Mouse (Mus musculus): ENCODE measurements around the gene Trak1.

Gene Trak1

DNA sequence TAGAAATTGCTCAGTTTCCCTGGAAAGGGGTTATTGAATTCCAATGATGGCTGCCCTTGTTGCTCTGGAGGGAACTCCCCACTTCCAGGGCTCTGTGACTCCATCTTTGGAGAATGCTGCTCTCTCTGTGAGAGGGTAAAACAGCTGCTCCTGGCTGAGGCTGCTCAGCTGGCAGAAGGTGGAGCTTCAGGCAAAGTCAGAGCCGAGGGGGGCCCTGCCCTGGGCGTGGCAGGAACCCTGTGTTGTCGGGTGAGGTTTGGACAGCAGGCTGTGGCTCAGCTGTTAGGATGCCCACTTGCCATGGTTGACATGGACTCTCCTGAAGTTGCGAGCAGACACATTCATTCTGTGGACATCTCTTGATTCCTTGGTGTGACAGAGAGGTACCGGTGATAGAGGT lies 49.3 kb downstream of the Trak1 start:
- no peak for DNase-seq (ENCODE audit: low read depth, low spot score)

DNA sequence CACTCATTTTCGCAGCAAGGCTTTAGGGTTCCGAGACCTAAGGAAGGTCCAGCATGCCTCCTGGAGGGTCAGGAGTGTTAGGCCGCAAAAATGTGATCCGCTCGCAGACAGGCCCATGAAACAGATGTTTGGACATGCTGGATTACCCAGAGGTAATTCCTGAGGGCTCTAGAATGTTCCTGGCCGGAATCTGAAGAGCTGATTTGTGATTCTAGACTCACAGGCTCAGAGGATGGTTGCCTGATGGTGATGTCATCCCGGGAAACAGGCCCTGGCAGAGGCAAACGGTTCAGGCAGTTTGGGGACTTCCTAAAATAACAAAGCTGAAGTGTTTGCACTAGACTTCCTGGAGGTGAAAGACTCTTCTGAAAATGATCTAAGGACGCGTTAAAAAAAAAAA lies 50.7 kb downstream of the Trak1 start:
- no peak for DNase-seq (ENCODE audit: low read depth, low spot score)

DNA sequence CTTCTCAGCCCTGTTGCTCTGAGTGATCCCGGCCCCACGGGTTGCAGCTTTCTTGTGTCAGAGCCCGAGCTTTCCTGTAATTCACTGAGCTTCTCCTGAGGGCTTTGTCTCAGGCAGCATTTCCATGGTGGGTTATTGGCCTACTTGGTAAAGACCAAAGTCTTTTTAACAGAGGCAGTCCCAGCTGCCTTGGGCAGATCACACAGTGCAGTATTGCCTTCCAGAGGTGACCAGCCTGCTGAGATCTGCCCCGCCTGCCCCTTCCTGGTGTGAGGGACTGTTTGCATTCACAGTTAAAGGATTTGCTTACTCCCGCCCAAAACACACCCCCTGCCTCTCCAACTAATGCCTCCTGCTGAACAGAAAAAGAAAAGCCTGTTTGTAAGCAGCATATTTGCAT lies 51.2 kb downstream of the Trak1 start:
- DNase-seq (ENCODE audit: low read depth, low spot score): no peak

DNA sequence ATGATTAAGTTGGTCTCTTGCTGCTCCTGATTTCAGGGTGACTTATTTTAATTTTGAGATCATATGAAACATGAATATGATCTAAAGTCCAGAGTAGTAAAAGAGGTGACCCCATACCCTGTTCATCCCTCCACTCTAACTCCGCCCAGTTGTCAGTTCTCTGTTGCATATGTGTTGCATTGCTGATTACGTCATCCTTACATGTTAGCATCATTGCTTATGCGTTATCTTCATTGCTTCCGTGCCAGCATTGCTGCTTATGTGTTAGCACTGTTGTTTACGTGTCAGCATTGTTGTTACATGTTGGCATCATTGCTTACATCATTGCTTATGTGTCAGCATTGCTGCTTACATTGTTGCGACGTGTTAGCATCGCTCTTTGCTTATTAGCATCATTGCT lies 51.8 kb downstream of the Trak1 start:
- no peak for DNase-seq (ENCODE audit: low read depth, low spot score)

DNA sequence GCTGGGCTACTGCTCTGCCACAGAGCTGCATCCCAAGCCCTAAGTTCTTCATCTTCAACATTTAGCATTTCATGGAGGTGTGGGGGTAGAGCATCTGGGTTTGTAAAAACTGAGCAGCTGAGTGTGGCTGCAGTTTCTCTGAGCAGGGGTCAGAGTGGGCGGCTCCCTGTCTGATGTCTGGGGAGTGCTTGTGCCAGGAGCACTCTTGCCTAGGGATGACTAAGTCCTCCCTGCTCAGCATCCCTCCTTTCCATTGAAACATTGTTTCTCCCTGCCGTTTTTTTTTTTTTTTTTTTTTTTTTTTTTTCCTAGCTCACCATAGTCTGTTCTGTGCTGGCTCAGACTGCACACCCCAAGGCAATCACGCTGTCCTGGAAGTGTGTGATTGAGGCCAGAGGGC lies 53.3 kb downstream of the Trak1 start:
- DNase-seq (ENCODE audit: low read depth, low spot score): no peak

DNA sequence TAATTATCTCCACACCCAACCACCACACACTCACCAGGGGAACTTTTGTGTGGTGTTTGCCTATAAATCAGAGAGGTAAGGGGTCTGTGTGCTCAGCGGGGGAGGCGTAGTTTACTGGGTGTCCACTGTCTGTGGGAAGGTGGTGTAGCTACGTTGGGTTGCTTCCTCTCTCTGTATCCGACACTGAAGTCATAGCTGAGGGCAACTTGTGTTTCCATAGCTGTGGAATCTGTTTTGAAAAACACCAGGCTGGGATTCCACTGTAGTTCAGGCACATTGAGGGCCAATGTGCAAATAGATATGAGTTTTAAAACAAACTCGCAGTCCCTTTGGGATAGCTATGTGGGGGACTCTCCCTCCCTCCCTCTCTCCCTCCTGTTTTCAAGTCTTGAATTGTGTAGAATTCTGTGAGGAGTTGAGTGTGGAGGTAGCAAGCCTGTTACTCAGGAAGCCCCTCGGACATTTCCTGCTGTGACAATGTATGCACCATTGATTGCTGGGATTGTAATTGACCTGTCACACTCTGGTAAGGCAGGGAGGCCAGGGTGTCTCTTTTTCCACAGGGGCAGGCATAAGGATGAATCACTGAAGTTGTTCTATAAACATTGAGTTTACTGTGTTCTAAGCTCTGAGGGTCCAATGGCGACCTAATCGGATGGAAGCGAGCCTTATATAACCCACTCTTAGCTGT lies 54.2 kb downstream of the Trak1 start:
- DNase-seq (ENCODE audit: low read depth, low spot score): no peak

DNA sequence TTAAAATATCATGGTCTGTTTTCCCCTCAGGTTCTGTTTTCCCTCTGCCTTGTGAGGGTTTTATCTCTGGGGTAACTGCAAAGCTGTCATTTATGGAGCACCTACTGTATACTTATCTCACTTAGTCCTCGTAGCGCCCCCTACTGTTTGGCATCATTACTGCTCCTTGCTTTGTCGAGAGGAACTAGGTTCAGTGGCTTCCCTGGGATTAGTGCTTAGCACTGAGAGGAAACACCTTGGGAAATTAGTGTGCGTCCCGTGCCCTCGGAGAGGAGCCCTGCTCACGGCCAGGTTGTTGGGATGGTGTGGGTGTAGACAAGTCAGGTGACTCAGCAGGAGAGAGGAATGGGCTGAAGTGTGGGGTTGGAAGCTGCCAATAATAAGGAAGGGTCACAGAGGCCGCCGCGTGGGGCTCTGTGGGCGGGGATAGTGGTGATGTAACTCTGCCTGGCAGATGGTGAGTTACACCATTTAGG lies 54.9 kb downstream of the Trak1 start:
- peak; percentile 52 for DNase-seq (ENCODE audit: low read depth, low spot score)

DNA sequence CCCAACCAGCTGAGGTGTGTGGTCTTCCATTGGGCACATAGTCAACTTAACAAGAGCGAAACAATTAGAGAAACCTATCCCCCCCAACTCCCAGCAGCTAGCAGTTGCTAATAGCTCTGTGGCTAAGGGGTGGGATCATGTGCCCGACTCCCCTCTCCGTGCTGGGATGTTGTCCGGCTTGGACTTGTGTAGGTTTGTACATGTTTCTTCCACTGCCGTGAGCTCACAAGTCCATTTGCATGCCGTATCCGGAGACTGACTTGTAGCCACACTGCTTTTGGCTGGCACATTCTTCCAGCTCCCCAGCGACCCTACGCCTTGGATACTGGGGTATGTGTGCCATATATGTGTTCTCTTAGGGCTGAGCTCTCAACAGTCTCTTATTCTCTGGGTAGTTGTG lies 55.4 kb downstream of the Trak1 start:
- no peak for DNase-seq (ENCODE audit: low read depth, low spot score)

DNA sequence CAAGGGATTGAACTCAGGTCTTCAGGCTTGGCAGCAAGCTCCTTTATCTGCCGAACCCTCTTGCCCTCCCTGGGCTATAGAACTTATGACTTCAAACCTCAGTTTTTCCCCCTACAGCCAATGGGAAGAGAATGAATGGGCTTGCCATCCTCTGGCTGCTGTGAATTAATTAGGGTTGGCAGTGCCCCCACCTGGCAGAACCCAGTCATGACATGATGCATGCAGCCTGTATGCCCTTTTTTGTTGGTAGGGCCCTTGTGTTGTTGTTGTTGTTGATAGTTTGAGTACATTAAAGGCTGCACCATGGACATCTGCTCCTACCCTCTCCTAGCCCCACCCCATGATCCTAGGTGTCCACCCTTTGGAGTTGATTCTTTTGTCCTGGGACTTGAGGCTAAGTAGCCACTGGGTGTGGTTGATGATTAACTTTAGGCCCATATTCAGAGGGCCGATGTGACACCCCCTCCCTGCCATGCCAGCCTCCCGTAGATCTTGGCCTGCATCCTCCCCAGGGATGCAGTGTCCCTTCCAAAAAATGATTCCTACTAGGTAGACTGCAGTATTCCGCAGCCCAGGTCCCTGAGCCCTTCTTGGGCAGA lies 57.6 kb downstream of the Trak1 start:
- peak; percentile 61 for DNase-seq (ENCODE audit: low read depth, low spot score)

DNA sequence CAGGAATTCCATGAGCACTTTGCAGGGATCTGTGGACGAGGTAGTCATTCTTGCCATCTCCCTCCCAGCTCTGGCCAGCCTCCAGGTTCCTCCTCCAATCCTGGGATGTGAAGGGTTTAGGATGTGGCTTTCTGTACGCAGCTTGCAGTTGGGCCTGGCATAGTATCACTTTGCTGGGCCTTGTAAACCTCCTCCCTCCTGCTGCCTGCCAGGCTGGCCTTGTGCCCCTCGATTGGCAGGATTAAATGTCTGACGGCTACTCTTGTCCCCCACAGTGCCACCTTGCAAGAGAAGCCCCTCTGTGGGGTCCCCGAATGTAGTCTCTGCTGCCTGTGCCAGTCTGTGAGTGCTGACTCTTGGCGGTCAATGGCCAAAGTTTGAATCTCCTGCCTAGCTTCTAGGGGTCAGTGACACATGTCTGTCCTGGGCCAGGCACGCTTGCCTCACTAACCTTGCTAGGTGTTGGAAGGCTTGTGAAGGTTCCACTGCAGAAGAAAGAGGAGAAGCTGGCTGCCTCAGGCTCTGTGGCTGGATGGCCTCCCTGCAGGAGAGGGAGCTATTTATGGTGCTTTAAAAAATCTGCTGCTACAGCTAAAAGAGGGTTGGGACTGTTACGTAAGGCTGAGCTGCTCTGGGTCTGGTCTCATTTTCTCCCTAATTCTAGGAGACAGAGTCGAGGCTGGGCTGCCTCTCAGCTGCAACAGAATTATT lies 58.3 kb downstream of the Trak1 start:
- DNase-seq (ENCODE audit: low read depth, low spot score): no peak

DNA sequence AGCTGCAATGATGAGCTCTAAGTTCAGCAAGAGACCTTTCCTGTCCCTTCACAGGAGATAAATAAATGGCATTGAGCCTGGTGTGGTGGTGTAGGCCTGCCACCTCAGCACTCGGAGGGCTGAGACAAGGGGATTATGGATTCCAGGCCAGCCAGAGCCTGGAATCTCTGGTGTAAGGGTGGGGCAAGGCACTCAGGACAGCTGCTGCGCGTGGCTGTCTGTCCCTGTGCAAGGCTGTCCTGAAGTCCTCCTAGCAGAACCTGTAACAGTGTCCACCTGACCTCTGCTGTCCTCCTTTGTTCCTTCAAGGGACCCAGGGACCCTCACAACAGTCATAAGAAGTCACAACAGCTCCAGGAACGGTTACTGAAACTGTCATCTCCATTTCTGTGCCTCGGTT lies 59.8 kb downstream of the Trak1 start:
- no peak for DNase-seq (ENCODE audit: low read depth, low spot score)

DNA sequence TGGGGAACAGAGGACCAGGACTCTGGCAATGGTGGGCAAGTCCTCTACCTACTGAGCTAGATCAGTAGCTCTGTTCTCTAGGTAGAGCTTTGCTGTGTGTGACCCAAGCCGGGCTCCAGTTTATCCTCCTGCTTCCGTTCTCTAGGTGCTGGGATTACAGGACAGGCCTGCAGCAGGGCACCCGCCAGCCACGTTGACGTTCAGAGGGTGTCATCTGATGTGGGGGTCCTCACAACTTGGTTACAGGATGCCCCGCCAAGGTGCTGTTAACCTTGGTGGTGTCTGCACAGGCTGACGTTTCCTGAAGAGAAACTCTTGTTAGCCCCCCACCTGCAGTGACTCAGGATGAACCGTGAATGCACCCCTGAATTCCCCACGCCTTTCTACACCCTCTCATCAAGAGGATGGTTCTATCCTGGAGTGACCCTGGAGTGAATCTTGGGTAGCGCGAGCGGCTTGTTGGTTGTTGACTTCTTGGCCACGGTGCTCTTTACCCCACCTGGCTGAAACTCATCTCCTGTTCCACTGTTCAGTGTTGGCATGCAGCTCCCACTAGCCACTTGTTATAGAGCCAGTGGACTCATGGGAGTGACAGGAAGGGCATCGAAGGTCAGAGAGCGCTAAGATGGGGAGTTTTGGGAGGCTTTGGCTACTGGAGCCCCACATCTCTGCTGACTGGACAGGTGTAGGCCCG lies 60.4 kb downstream of the Trak1 start:
- DNase-seq (ENCODE audit: low read depth, low spot score): no peak

DNA sequence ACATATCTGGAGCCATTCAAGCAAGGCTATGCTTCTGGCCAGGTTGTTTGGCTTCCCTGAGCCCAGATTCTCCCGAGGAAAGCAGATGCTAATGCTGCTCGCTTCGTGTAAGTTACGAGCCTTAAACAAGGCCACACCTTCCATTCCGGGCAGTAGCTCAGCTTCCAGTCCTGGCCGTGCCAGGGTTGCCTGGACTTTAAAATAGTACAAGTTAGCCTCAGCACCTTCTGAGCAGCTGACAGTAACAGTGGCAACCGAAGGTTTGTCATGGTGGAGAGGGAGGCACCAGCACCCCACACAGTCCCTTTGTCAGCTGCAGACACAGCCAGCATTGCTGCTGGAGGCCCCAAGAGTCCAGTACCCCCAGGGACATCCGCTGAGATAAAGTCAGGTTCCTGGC lies 61.1 kb downstream of the Trak1 start:
- DNase-seq (ENCODE audit: low read depth, low spot score): no peak

DNA sequence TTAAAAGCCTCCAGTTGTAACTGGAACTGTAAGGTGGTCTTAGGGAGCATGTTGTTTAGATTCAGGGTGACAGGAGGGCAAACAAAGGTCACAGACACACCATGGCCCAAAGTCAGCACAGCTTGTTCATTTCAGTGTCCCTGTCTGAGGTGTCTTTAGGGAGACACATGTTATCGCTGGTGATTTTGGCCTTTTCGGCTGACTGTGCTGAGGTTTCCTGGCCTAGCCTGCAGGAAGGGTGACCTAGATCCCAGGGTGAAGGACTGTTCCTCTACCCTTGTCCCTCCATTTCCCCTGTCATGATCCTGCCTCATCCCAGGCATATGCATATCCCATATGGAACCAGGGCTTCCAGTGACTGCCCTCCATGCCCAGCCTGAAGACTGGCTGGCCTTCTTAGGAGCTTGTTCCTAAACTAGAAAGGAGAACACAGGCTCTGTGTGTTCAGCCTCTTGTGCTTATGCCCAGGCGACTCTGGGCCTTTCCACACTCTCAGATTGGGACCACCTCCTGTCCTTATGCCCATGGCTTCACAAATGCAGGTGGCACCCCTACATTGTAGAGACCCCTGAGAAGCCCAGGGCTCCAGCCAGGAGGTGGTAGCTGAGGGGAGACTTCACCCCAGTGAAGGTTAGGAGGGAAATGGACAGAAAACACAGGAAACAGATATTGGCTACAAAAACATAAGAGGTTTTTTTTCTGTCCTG lies 62.1 kb downstream of the Trak1 start:
- DNase-seq (ENCODE audit: low read depth, low spot score): no peak

DNA sequence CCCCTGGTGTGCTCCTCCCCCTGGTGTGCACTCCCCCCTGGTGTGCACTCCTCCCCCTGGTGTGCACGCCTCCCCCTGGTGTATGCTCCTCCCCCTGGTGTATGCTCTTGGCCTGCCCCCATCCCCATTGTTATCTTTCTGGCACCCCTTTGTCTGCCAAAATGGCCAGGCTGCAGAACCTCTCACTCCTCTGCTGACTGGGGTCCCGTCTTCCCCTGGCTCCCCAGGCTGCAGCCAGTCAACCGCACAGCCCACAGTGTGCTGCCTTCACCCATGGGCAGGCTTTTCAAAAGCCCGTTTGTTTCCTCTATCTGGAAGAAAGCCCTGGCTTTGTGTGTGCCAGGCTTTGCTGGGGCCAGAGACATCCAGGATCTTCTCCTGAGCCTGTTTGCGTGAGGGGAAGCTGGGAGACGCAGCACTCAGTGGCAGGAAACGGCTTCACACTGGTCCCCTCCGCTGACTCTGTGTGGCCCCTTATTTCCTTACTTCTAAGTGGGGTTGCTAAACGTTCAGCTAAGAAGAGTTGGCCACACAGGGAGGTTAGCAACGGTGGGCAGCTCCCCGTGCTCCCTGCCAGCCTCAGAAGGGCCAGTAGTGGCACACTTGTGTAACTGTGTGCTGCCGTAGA lies 63.1 kb downstream of the Trak1 start:
- peak; percentile 62 for DNase-seq (ENCODE audit: low read depth, low spot score)

DNA sequence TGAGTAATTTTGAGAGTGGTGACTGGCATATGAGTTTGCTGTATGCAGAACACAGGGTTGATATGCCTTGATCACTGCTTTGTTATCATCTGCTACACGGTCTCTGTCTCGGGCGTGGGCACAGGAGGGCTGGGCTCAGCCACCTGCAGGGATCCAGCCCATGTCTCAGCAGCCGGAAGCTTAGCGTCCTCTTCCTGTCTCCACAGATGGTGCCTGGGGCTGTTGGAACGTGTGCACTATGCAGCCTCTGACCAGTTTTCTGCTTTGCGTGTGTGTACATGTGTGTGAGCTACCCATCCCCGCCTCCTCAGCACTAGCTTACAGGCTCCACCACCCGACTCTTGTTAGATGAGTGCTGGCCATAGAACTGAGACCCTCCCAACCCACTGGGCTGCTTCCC lies 63.7 kb downstream of the Trak1 start:
- DNase-seq (ENCODE audit: low read depth, low spot score): peak; percentile 73

DNA sequence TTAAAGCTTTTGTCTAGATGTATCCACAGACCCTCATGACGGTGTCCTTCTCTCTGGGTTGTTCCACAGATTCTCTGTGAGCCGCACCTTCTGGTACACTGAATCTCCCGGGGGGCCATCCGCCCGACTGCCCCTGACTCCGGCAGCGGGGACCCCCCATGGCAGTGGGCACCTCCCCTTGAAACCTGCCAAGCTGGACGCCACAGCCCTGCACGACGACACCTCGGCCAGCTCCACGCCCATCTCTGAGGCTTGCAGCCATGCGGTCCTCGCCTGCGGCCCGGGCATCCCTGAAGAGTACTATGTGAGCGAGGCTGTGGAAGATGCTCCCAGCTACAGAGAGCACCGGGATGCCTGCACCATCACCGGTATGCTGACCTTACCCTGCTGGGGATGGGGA lies 66.6 kb downstream of the Trak1 start:
- no peak for DNase-seq (ENCODE audit: low read depth, low spot score)

DNA sequence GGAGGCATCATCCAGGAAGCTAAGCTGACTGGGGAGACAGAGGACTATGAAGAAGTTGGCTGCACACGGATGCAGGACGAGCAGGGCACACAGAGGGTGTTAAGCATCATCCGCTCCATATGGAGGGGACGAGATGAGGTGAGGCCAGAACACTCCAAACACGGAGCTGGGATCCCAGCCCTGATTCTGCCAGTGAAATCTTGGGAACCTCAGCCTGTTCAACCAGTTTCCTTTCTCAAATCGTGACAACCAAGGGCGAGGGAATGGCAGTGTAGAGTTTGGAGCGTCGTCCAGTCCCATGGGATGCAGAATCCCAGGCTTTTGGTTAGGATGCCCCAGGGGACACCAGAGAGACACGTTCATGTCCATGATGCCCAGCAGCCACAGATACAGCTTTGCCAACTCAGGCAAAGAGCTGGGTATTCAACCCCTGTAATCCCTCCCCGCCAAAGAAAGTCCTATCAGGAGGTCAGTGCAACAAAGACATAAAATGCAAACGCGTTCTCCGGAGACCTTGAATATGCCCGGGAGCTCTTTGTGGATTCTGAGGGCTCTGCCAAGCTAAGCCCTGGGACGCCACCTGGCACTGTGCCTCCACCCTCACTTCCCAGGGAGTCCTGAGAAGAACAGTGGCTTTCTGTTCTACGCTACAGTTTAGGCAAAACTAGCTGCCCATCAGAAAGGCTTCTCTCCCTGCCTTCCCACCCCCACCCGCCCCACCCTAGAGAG lies 69.0 kb downstream of the Trak1 start:
- no peak for DNase-seq (ENCODE audit: low read depth, low spot score)

DNA sequence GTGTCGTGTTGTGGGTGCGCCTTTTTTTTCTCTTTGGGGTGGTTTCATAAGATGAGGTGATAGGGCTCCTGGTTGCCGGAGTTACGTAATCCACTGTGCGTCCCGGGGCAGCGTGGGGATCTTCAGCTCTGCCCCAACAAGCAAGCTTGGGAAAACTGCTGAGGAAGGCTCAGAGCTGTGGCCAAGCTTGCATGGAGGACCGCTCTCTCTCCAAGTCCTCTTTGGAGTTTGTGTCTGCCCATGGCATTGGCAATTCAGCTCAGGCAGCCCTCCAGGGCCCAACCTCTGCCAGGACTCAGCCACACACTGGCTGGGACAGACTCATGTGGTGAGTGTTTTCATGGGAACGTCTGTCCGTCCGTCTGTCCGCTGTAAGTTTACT lies 69.6 kb downstream of the Trak1 start:
- DNase-seq (ENCODE audit: low read depth, low spot score): no peak

DNA sequence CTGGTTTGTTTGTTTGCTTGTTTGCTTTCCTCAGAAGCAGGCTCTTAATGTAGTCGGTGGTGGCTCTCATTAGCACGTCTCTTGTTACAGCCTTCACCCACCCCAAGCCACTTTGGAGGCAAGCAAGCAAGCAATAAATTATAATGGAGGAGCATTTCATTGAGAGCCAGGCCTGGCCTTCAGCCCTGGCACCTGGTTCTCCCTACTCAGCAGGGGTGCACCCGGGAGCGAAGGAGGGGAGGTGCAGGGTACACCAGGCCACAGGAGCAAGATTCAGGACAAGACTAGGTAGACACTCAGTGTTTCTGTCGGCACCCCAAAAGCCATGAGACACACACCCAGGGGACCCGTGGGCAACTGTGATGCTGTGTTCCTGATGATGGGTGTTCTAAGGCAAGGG lies 72.3 kb downstream of the Trak1 start:
- no peak for DNase-seq (ENCODE audit: low read depth, low spot score)
